Mouse (Mus musculus) neural tube, embryonic 14.5 days (tissue): ENCODE measurements at regions not wholly inside any gene's neighbourhood (a gene's known extent, or its start where the extent isn't known, plus 50 kb on each side); places are given as distances from the start of the nearest gene placed in this dataset.

Experiments used
- ATAC-seq: fragments of 200-750 bp; cut with Nextera tagmentation; 2 replicates; pipeline ENCODE4 v1.8.0; 2017; ENCODE audit warnings: low read depth, mild to moderate bottlenecking, moderate TSS enrichment, moderate library complexity
- H3K27ac ChIP-seq: fragments of 300-500 bp; sonication (generic); 2 replicates; pipeline ENCODE4 v1.5.1; 2014; ENCODE audit warnings: low read depth, mild to moderate bottlenecking, control low read depth, low read length, moderate library complexity, mixed read lengths
- H3K27me3 ChIP-seq: fragments of 300-500 bp; sonication (generic); 2 replicates; pipeline ENCODE4 v1.6.1; 2014; ENCODE audit warnings: low read length; ENCODE audit not compliant: control insufficient read depth, insufficient read depth
- H3K36me3 ChIP-seq: fragments of 300-500 bp; sonication (generic); 2 replicates; pipeline ENCODE4 v1.6.1; 2014; ENCODE audit warnings: low read length, mixed read lengths; ENCODE audit not compliant: control insufficient read depth, insufficient read depth
- H3K4me1 ChIP-seq: fragments of 300-500 bp; sonication (generic); 2 replicates; pipeline ENCODE4 v1.6.1; 2014; ENCODE audit warnings: low read length; ENCODE audit not compliant: control insufficient read depth, insufficient read depth
- H3K4me2 ChIP-seq: fragments of 300-500 bp; sonication (generic); 2 replicates; pipeline ENCODE4 v1.6.1; 2014; ENCODE audit warnings: mild to moderate bottlenecking, low read depth, low read length, control low read depth
- H3K4me3 ChIP-seq: fragments of 300-500 bp; sonication (generic); 2 replicates; pipeline ENCODE4 v1.5.1; 2014; ENCODE audit warnings: low read depth, low read length, control low read depth, mixed read lengths
- H3K9ac ChIP-seq: fragments of 300-500 bp; sonication (generic); replicated peaks from 2 replicates; pipeline ENCODE4 v1.6.1; 2014; ENCODE audit warnings: low read depth, mild to moderate bottlenecking, control low read depth, low read length, mixed read lengths
- H3K9me3 ChIP-seq: fragments of 300-500 bp; sonication (generic); 2 replicates; pipeline ENCODE4 v1.6.1; 2016; ENCODE audit warnings: low read length; ENCODE audit not compliant: control insufficient read depth
- WGBS: fragments of 180-500 bp; shearing (Covaris S2); extraction: QIAGEN DNeasy Blood & Tissue Kit; methylation state at CpG from one replicate; pipeline ENCODE4 v1.1.7; 2014; 5-methylcytosine and 5-hydroxymethylcytosine counted together

GRCm38 (mm10) chr15:61183751-61184596, 261.2 kb upstream of the A1bg start:
- Histone ChIP-seq H3K4me3 (no peak overlapping the region), H3K4me1 (no peaks in the 10 kb centered on the region), H3K27ac (no peak overlapping the region), H3K36me3 (no peaks in the 10 kb centered on the region), H3K9me3 (no peaks in the 10 kb centered on the region), H3K9ac (no peak overlapping the region), H3K27me3 (no peaks in the 10 kb centered on the region), H3K4me2 (no peak overlapping the region)
- 15% methylated on average over 11 of the region's 11 CpGs for WGBS
- no peak for ATAC-seq

GRCm38 (mm10) chr15:61183291-61183690, 260.5 kb upstream of the A1bg start:
- no peak for ATAC-seq
- no peak overlapping the region for H3K4me2 ChIP-seq
- WGBS: 24% methylated on average over 5 of the region's 5 CpGs
- no peaks in the 10 kb centered on the region for H3K4me1 ChIP-seq
- no peak overlapping the region for H3K4me3 ChIP-seq
- H3K9me3 ChIP-seq: no peaks in the 10 kb centered on the region
- no peaks in the 10 kb centered on the region for H3K36me3 ChIP-seq
- H3K27ac ChIP-seq: no peak overlapping the region
- no peak overlapping the region for H3K9ac ChIP-seq
- H3K27me3 ChIP-seq: no peaks in the 10 kb centered on the region

- H3K36me3 ChIP-seq: no peaks in the 10 kb centered on the region
- H3K27me3 ChIP-seq: no peaks in the 10 kb centered on the region
- H3K9ac ChIP-seq: no peak overlapping the region
- no peaks in the 10 kb centered on the region for H3K4me1 ChIP-seq
- no peak overlapping the region for H3K27ac ChIP-seq
- H3K4me2 ChIP-seq: no peak overlapping the region
- H3K9me3 ChIP-seq: no peaks in the 10 kb centered on the region
- no peak for ATAC-seq
- WGBS: 87% methylated on average over 1 of the region's 1 CpGs
- H3K4me3 ChIP-seq: no peak overlapping the region
These were observed 246.1 kb upstream of the A1bg start for GRCm38 (mm10) chr15:61168842-61169416.

GRCm38 (mm10) chr15:61165050-61165449, 242.2 kb upstream of the A1bg start:
- Histone ChIP-seq H3K4me2 (no peak overlapping the region), H3K27me3 (no peaks in the 10 kb centered on the region), H3K9me3 (no peaks in the 10 kb centered on the region), H3K27ac (no peak overlapping the region), H3K4me1 (no peaks in the 10 kb centered on the region), H3K9ac (no peak overlapping the region), H3K36me3 (no peaks in the 10 kb centered on the region), H3K4me3 (no peak overlapping the region)
- ATAC-seq: peak; percentile 38; the same call in 1 of the 2 replicates
- WGBS: 38% methylated on average over 5 of the region's 5 CpGs

GRCm38 (mm10) chr15:61161397-61161796, 238.6 kb upstream of the A1bg start:
- no peak overlapping the region for H3K4me3 ChIP-seq
- H3K9ac ChIP-seq: no peak overlapping the region
- no peak for ATAC-seq
- no peak overlapping the region for H3K4me2 ChIP-seq
- no peak overlapping the region for H3K27ac ChIP-seq
- H3K9me3 ChIP-seq: no peaks in the 10 kb centered on the region
- H3K27me3 ChIP-seq: no peaks in the 10 kb centered on the region
- WGBS: 64% methylated on average over 5 of the region's 5 CpGs
- no peaks in the 10 kb centered on the region for H3K4me1 ChIP-seq
- no peaks in the 10 kb centered on the region for H3K36me3 ChIP-seq

- H3K36me3 ChIP-seq: no peaks in the 10 kb centered on the region
- ATAC-seq: no peak
- H3K27ac ChIP-seq: no peak overlapping the region
- no peak overlapping the region for H3K9ac ChIP-seq
- no peak overlapping the region for H3K4me3 ChIP-seq
- no peaks in the 10 kb centered on the region for H3K9me3 ChIP-seq
- H3K4me1 ChIP-seq: no peaks in the 10 kb centered on the region
- H3K4me2 ChIP-seq: no peak overlapping the region
- no peaks in the 10 kb centered on the region for H3K27me3 ChIP-seq
- 83% methylated on average over 1 of the region's 1 CpGs for WGBS
These were observed 237.9 kb upstream of the A1bg start for GRCm38 (mm10) chr15:61160666-61161065.

GRCm38 (mm10) chr15:61159552-61159951, 236.7 kb upstream of the A1bg start:
- Histone ChIP-seq H3K4me3 (no peak overlapping the region), H3K9me3 (no peaks in the 10 kb centered on the region)
- WGBS: 73% methylated on average over 5 of the region's 5 CpGs

GRCm38 (mm10) chr15:61158041-61158545, 235.3 kb upstream of the A1bg start:
- 8% methylated on average over 13 of the region's 13 CpGs for whole genome bisulfite sequencing
- ATAC-seq: peak; percentile 92

More at GRCm38 (mm10) chr15:61159552-61159951, 236.7 kb upstream of the A1bg start:
- Histone ChIP-seq H3K27ac (no peak overlapping the region), H3K4me2 (no peak overlapping the region), H3K4me1 (no peaks in the 10 kb centered on the region), H3K36me3 (no peaks in the 10 kb centered on the region), H3K9ac (no peak overlapping the region), H3K27me3 (no peaks in the 10 kb centered on the region)
- no peak for ATAC-seq

GRCm38 (mm10) chr15:61157543-61157942, 234.7 kb upstream of the A1bg start:
- no peaks in the 10 kb centered on the region for H3K27me3 ChIP-seq
- H3K36me3 ChIP-seq: no peaks in the 10 kb centered on the region
- H3K4me2 ChIP-seq: peak overlapping the region; percentile 63
- 3% methylated on average over 13 of the region's 13 CpGs for WGBS
- no peaks in the 10 kb centered on the region for H3K9me3 ChIP-seq
- H3K27ac ChIP-seq: no peak overlapping the region; the same call in 1 of the 2 replicates
- no peaks in the 10 kb centered on the region for H3K4me1 ChIP-seq
- peak overlapping the region; percentile 33 for H3K4me3 ChIP-seq
- no peak overlapping the region; the same call in 1 of the 2 replicates for H3K9ac ChIP-seq
- ATAC-seq: peak; percentile 86

More at GRCm38 (mm10) chr15:61158041-61158545, 235.3 kb upstream of the A1bg start:
- Histone ChIP-seq H3K9ac (peak overlapping the region; percentile 32; the same call in 1 of the 2 replicates), H3K36me3 (no peaks in the 10 kb centered on the region), H3K4me1 (no peaks in the 10 kb centered on the region), H3K27ac (peak overlapping the region; percentile 45), H3K4me3 (peak overlapping the region; percentile 33), H3K27me3 (no peaks in the 10 kb centered on the region), H3K4me2 (peak overlapping the region; percentile 63), H3K9me3 (no peaks in the 10 kb centered on the region)
